Mouse (Mus musculus): Measurements from ENCODE around the gene Eps8.

Gene Eps8

GRCm38 (mm10) chr6:137569071-137569470 lies 85.6 kb downstream of the Eps8 start:
- DNase-seq (ENCODE audit: low read depth): peak; percentile 30

GRCm38 (mm10) chr6:137565890-137566289 lies 88.8 kb downstream of the Eps8 start:
- peak; percentile 51 for DNase-seq (ENCODE audit: low read depth)

- DNase-seq (ENCODE audit: low read depth): no peak
Measured at GRCm38 (mm10) chr6:137565454-137565853, 89.2 kb downstream of the Eps8 start.

GRCm38 (mm10) chr6:137560358-137560859 lies 94.3 kb downstream of the Eps8 start:
- DNase-seq (ENCODE audit: low read depth): peak; percentile 94

- peak; percentile 96 for DNase-seq (ENCODE audit: low read depth)
Measured at GRCm38 (mm10) chr6:137558840-137559239, 95.8 kb downstream of the Eps8 start.

- DNase-seq (ENCODE audit: low read depth): peak; percentile 38
Measured at GRCm38 (mm10) chr6:137557671-137558070, 97.0 kb downstream of the Eps8 start.

- DNase-seq (ENCODE audit: low read depth): no peak
Measured at GRCm38 (mm10) chr6:137557159-137557558, 97.5 kb downstream of the Eps8 start.

GRCm38 (mm10) chr6:137556636-137557035 lies 98.0 kb downstream of the Eps8 start:
- DNase-seq (ENCODE audit: low read depth): no peak

- no peak for DNase-seq (ENCODE audit: low read depth)
Measured at GRCm38 (mm10) chr6:137550181-137550580, 104.5 kb downstream of the Eps8 start.

- no peak for DNase-seq (ENCODE audit: low read depth)
Measured at GRCm38 (mm10) chr6:137548613-137549012, 106.1 kb downstream of the Eps8 start.

GRCm38 (mm10) chr6:137547555-137547954 lies 107.1 kb downstream of the Eps8 start:
- DNase-seq (ENCODE audit: low read depth): no peak

- DNase-seq (ENCODE audit: low read depth): no peak
Measured at GRCm38 (mm10) chr6:137546101-137546500, 108.6 kb downstream of the Eps8 start.

GRCm38 (mm10) chr6:137545341-137545740 lies 109.3 kb downstream of the Eps8 start:
- DNase-seq (ENCODE audit: low read depth): no peak

- peak; percentile 34 for DNase-seq (ENCODE audit: low read depth)
Measured at GRCm38 (mm10) chr6:137542231-137543152, 112.2 kb downstream of the Eps8 start.

GRCm38 (mm10) chr6:137541216-137542176 lies 113.2 kb downstream of the Eps8 start:
- DNase-seq (ENCODE audit: low read depth): no peak

GRCm38 (mm10) chr6:137540800-137541199 lies 113.9 kb downstream of the Eps8 start:
- no peak for DNase-seq (ENCODE audit: low read depth)

- no peak for DNase-seq (ENCODE audit: low read depth)
Measured at GRCm38 (mm10) chr6:137540346-137540745, 114.3 kb downstream of the Eps8 start.

- no peak for DNase-seq (ENCODE audit: low read depth)
Measured at GRCm38 (mm10) chr6:137539219-137539618, 115.5 kb downstream of the Eps8 start.

GRCm38 (mm10) chr6:137532758-137533157 lies 121.9 kb downstream of the Eps8 start:
- DNase-seq (ENCODE audit: low read depth): no peak

- DNase-seq (ENCODE audit: low read depth): no peak
Measured at GRCm38 (mm10) chr6:137525769-137526168, 128.9 kb downstream of the Eps8 start.

GRCm38 (mm10) chr6:137520343-137520704 lies 134.4 kb downstream of the Eps8 start:
- DNase-seq (ENCODE audit: low read depth): no peak
